8 mouse cellular contexts compared by ENCODE assay signal in genomic region chr17:24894995-24895547, GRCm38 (mm10). TPM values are rescaled to one million over a fixed set of nuclear protein-coding genes. Genes with fewer than 3 reads are reported as not detected.
DNase-seq lines count a peak whose midpoint lies in the region; ATAC-seq and TF ChIP-seq lines count a peak whose summit lies in the region.

Gene Eme2 (minus strand): TSS chr17:24895087.
Gene Mrps34 (plus strand): TSS chr17:24895116.

- H3K4me1 ChIP-seq in CH12.LX (ENCODE audit: control insufficient read depth in 1 of 2, insufficient read depth in 2 of 2) = peaks cover 17 to 68% of the 10 kb centered on the region in 2 experiments
- peaks cover 49% of the 10 kb centered on the region for H3K4me1 ChIP-seq in forebrain, embryonic 10.5 days
- peaks cover 13 to 36% of the 10 kb centered on the region in 2 experiments for H3K4me1 ChIP-seq in heart, embryonic 14.5 days (ENCODE audit: control insufficient read depth in 2 of 2, insufficient read depth in 2 of 2, low read length in 2 of 2)
- H3K4me1 ChIP-seq in liver, embryonic 14.5 days (replicated peaks; ENCODE audit: control insufficient read depth in 2 of 2, insufficient read depth in 2 of 2, low read length in 1 of 2) = peaks cover 13 to 16% of the 10 kb centered on the region in 2 experiments; a peak in 3 of 4 replicates
- H3K4me1 ChIP-seq in stomach, embryonic 16.5 days (ENCODE audit: control insufficient read depth, insufficient read depth, low read length) = peaks cover 24% of the 10 kb centered on the region

- H3K27me3 ChIP-seq in CH12.LX (replicated peaks) = no peaks in the 10 kb centered on the region
- H3K27me3 ChIP-seq in forebrain, embryonic 10.5 days (ENCODE audit: poor library complexity, severe bottlenecking) = no peaks in the 10 kb centered on the region
- no peaks in the 10 kb centered on the region for H3K27me3 ChIP-seq in heart, embryonic 14.5 days (ENCODE audit: control insufficient read depth, insufficient read depth, low read length)
- H3K27me3 ChIP-seq in liver, embryonic 14.5 days (ENCODE audit: control insufficient read depth, insufficient read depth, low read length) = no peaks in the 10 kb centered on the region
- no peaks in the 10 kb centered on the region for H3K27me3 ChIP-seq in stomach, embryonic 16.5 days (ENCODE audit: control insufficient read depth, insufficient read depth, low read length)

- peak; percentile 34; the same call in 1 of the 2 replicates for ATAC-seq in heart, embryonic 14.5 days (ENCODE audit: insufficient number of reproducible peaks, insufficient read depth, low FRiP score, low read depth)
- peak; percentile 58 for ATAC-seq in liver, embryonic 14.5 days (ENCODE audit: insufficient read depth)
- ATAC-seq in stomach, embryonic 16.5 days (ENCODE audit: insufficient read depth, low FRiP score) = peak; percentile 67

- H3K79me2 ChIP-seq in CH12.LX (replicated peaks; ENCODE audit: control insufficient read depth, extremely low read depth, insufficient read depth, poor library complexity, severe bottlenecking) = peaks cover 15% of the 10 kb centered on the region

- under 1% methylated on average over 62 of the region's 62 CpGs for WGBS in forebrain, embryonic 10.5 days
- WGBS in heart, embryonic 14.5 days = under 1% methylated on average over 62 of the region's 62 CpGs
- WGBS in liver, embryonic 14.5 days (ENCODE audit: insufficient replicate concordance) = under 1% methylated on average over 58 of the region's 62 CpGs
- WGBS in stomach, embryonic 16.5 days = under 1% methylated on average over 62 of the region's 62 CpGs

- H3K4me2 ChIP-seq in CH12.LX (ENCODE audit: insufficient read depth, low read depth, poor library complexity, severe bottlenecking) = peak within 1 kb of the TSS; percentile 91
- peak within 1 kb of the TSS; percentile 72 for H3K4me2 ChIP-seq in heart, embryonic 14.5 days (ENCODE audit: low read length)
- peak within 1 kb of the TSS; percentile 97 for H3K4me2 ChIP-seq in liver, embryonic 14.5 days (ENCODE audit: low read depth)
- H3K4me2 ChIP-seq in stomach, embryonic 16.5 days (ENCODE audit: low read depth, low read length) = peak within 1 kb of the TSS; percentile 99

- H3K9me3 ChIP-seq in CH12.LX (replicated peaks; ENCODE audit: low read length) = no peaks in the 10 kb centered on the region
- H3K9me3 ChIP-seq in forebrain, embryonic 10.5 days = no peaks in the 10 kb centered on the region
- H3K9me3 ChIP-seq in heart, embryonic 14.5 days (ENCODE audit: control insufficient read depth, low read length) = no peaks in the 10 kb centered on the region
- no peaks in the 10 kb centered on the region for H3K9me3 ChIP-seq in liver, embryonic 14.5 days (ENCODE audit: control insufficient read depth, low read length)
- no peaks in the 10 kb centered on the region for H3K9me3 ChIP-seq in stomach, embryonic 16.5 days (replicated peaks; ENCODE audit: control insufficient read depth, low read length)

- no peak for TF ChIP-seq RAD21 in CH12.LX (IDR thresholded peaks at IDR 0.05; ENCODE audit: low read depth, low read length)

- peak; percentile 92 for TF ChIP-seq POLR2A in CH12.LX (IDR thresholded peaks at IDR 0.05; ENCODE audit: low read depth, low read length)

- dilution Hi-C loops in CH12.LX (cut with MboI; ENCODE audit: extremely low pct_ligation_motif_present, extremely low pct_unique_long_range_greater_than_20kb, low sequenced_read_pairs) = no loop called here

- peak within 1 kb of the TSS; percentile 74 for H3K9ac ChIP-seq in CH12.LX (ENCODE audit: insufficient read depth, low read depth)
- H3K9ac ChIP-seq in heart, embryonic 14.5 days (ENCODE audit: low read length) = peak within 1 kb of the TSS; percentile 91
- peak within 1 kb of the TSS; percentile 87 for H3K9ac ChIP-seq in liver, embryonic 14.5 days (replicated peaks)
- peak within 1 kb of the TSS; percentile 96 for H3K9ac ChIP-seq in stomach, embryonic 16.5 days (ENCODE audit: low read length)

- peaks cover 67 to 72% of the 10 kb centered on the region in 2 experiments for H3K36me3 ChIP-seq in CH12.LX (replicated peaks in 1 of 2; ENCODE audit: control insufficient read depth in 1 of 2, insufficient read depth in 1 of 2, low read length in 1 of 2)
- peaks cover 74% of the 10 kb centered on the region for H3K36me3 ChIP-seq in forebrain, embryonic 10.5 days (replicated peaks)
- H3K36me3 ChIP-seq in heart, embryonic 14.5 days (ENCODE audit: control insufficient read depth, insufficient read depth, low read length) = peaks cover 70% of the 10 kb centered on the region
- H3K36me3 ChIP-seq in liver, embryonic 14.5 days (replicated peaks; ENCODE audit: control insufficient read depth, insufficient read depth, low read depth) = peaks cover 54% of the 10 kb centered on the region
- H3K36me3 ChIP-seq in stomach, embryonic 16.5 days (ENCODE audit: control insufficient read depth, insufficient read depth, low read length) = peaks cover 15% of the 10 kb centered on the region

- peak within 1 kb of the TSS; percentile 83 to 94 (median 92) for H3K4me3 ChIP-seq in CH12.LX (replicated peaks in 1 of 3; ENCODE audit: low read depth in 2 of 3, low read length in 2 of 3, poor library complexity in 1 of 3)
- H3K4me3 ChIP-seq in forebrain, embryonic 10.5 days = peak within 1 kb of the TSS; percentile 83
- H3K4me3 ChIP-seq in heart, embryonic 14.5 days (ENCODE audit: control insufficient read depth in 1 of 2, insufficient read depth in 1 of 2, low read depth in 1 of 2, low read length in 2 of 2) = peak within 1 kb of the TSS; percentile 69 to 81
- H3K4me3 ChIP-seq in liver, embryonic 14.5 days (ENCODE audit: insufficient read depth in 1 of 2, low read depth in 2 of 2, low read length in 2 of 2) = peak within 1 kb of the TSS; percentile 83 to 99
- H3K4me3 ChIP-seq in stomach, embryonic 16.5 days (replicated peaks; ENCODE audit: low read length) = peak within 1 kb of the TSS; percentile 79

- no peak for TF ChIP-seq CTCF in CH12.LX (conservative IDR thresholded peaks at IDR 0.05 in 1 of 2, IDR thresholded peaks at IDR 0.05 in 1 of 2; ENCODE audit: low read depth in 2 of 2, low read length in 2 of 2)
- TF ChIP-seq CTCF in liver, embryonic 14.5 days (IDR thresholded peaks at IDR 0.05; ENCODE audit: low read depth) = no peak

- in situ Hi-C loops in CH12.LX (cut with MboI; ENCODE audit: low pct_ligation_motif_present, low pct_unique_long_range_greater_than_20kb, low sequenced_read_pairs) = no loop called here

- no peak for TF ChIP-seq EP300 in CH12.LX (IDR thresholded peaks at IDR 0.05; ENCODE audit: low read length)
- no peak for TF ChIP-seq EP300 in liver, embryonic 14.5 days (IDR thresholded peaks at IDR 0.05; ENCODE audit: low read depth)

- H3K27ac ChIP-seq in CH12.LX (ENCODE audit: insufficient read depth, low read depth) = peak within 1 kb of the TSS; percentile 68
- peak within 1 kb of the TSS; percentile 91 for H3K27ac ChIP-seq in forebrain, embryonic 10.5 days
- H3K27ac ChIP-seq in heart, embryonic 14.5 days (replicated peaks in 1 of 2; ENCODE audit: control insufficient read depth in 1 of 2, insufficient read depth in 1 of 2, low read depth in 2 of 2, low read length in 2 of 2) = peak within 1 kb of the TSS; percentile 75 to 84
- H3K27ac ChIP-seq in liver, embryonic 14.5 days = peak within 1 kb of the TSS; percentile 55
- peak within 1 kb of the TSS; percentile 91 for H3K27ac ChIP-seq in stomach, embryonic 16.5 days (ENCODE audit: low read length)

- DNase-seq in CH12.LX (ENCODE audit: extremely low read depth) = peak; percentile 86
- DNase-seq in c-Kit-negative CD71-positive TER-119-positive erythroid progenitor cells, embryonic 14.5 days (ENCODE audit: low read depth, low spot score) = peak; percentile 57
- peak; percentile 90 for DNase-seq in forebrain, embryonic 10.5 days (ENCODE audit: extremely low spot score, low spot score)
- peak; percentile 90 for DNase-seq in kidney, postnatal 10 days
- peak; percentile 72 to 78 (median 75) for DNase-seq in liver, embryonic 14.5 days (ENCODE audit: low read depth in 3 of 3, low spot score in 3 of 3)
- DNase-seq in neural tube, embryonic 10.5 days (ENCODE audit: extremely low spot score, low spot score) = peak; percentile 93

TF ChIP-seq in CH12.LX, 34 proteins besides CTCF, POLR2A, EP300 and RAD21 (continues in another document):
- TF ChIP-seq MAFK (IDR thresholded peaks at IDR 0.05; ENCODE audit: insufficient replicate concordance, low read length) (no peak), POLR2AphosphoS2 (IDR thresholded peaks at IDR 0.05; ENCODE audit: low read depth, low read length) (no peak), HCFC1 (IDR thresholded peaks at IDR 0.05; ENCODE audit: low read depth, low read length) (peak; percentile 88), JUND (conservative IDR thresholded peaks at IDR 0.05; ENCODE audit: low read depth, low read length) (no peak), IRF4 (IDR thresholded peaks at IDR 0.05; ENCODE audit: low read depth, low read length) (peak; percentile 69), KAT2A (IDR thresholded peaks at IDR 0.05; ENCODE audit: insufficient replicate concordance, low read length) (peak; percentile 73; the same call in 1 of the 2 replicates), ELF1 (IDR thresholded peaks at IDR 0.05; ENCODE audit: low read depth, low read length) (peak; percentile 86), NRF1 (IDR thresholded peaks at IDR 0.05; ENCODE audit: low read depth, low read length) (peak; percentile 60), UBTF (IDR thresholded peaks at IDR 0.05; ENCODE audit: low read depth, low read length) (peak; percentile 91), SIN3A (IDR thresholded peaks at IDR 0.05; ENCODE audit: low read length) (peak; percentile 89)

RNA-seq across cellular contexts. Expression of gene Eme2, which starts in this region (rescaled TPM):
- 19.7 and 33.1 TPM in 2 replicates for total RNA-seq in CH12.LX (2012; rRNA removed)
- total RNA-seq in CH12.LX (2014; rRNA removed) = 12.7 and 13.5 TPM in 2 replicates
- 16.9 and 19.1 TPM in 2 replicates for polyA plus RNA-seq in CH12.LX (2012; ENCODE audit: insufficient read length, low read depth)
- polyA plus RNA-seq in forebrain, embryonic 10.5 days (2016; fragmentation: Nextera tagmentation; extraction: Ambion mirVana) = 30.3 and 30.4 TPM in 2 replicates
- 14.7 and 16.0 TPM in 2 replicates for polyA plus RNA-seq in heart, embryonic 14.5 days (2014; fragmentation: Nextera tagmentation; extraction: Ambion mirVana)
- 7.6 and 9.4 TPM in 2 replicates for polyA plus RNA-seq in liver, embryonic 14.5 days (2012; rRNA removed)
- 7.4 and 8.5 TPM in 2 replicates for polyA plus RNA-seq in liver, embryonic 14.5 days (2014; fragmentation: Nextera tagmentation; extraction: Ambion mirVana)
- 32.3 and 33.5 TPM in 2 replicates for polyA plus RNA-seq in stomach, embryonic 16.5 days (2015; fragmentation: Nextera tagmentation; extraction: Ambion mirVana)

RNA-seq across cellular contexts. Expression of gene Mrps34, which starts in this region (rescaled TPM):
- 57.2 and 61.7 TPM in 2 replicates for total RNA-seq in CH12.LX (2012; rRNA removed)
- total RNA-seq in CH12.LX (2014; rRNA removed) = 50.9 and 56.5 TPM in 2 replicates
- polyA plus RNA-seq in CH12.LX (2012; ENCODE audit: insufficient read length, low read depth) = 73.5 and 80.5 TPM in 2 replicates
- 100 and 103 TPM in 2 replicates for polyA plus RNA-seq in forebrain, embryonic 10.5 days (2016; fragmentation: Nextera tagmentation; extraction: Ambion mirVana)
- polyA plus RNA-seq in heart, embryonic 14.5 days (2014; fragmentation: Nextera tagmentation; extraction: Ambion mirVana) = 82.1 and 82.8 TPM in 2 replicates
- polyA plus RNA-seq in liver, embryonic 14.5 days (2012; rRNA removed) = 48.0 and 49.2 TPM in 2 replicates
- polyA plus RNA-seq in liver, embryonic 14.5 days (2014; fragmentation: Nextera tagmentation; extraction: Ambion mirVana) = 43.5 and 49.9 TPM in 2 replicates
- 91.2 and 96.2 TPM in 2 replicates for polyA plus RNA-seq in stomach, embryonic 16.5 days (2015; fragmentation: Nextera tagmentation; extraction: Ambion mirVana)

Comparison
In these comparisons a context has a peak if more than half of its experiments do, and no peak if none do; other contexts are left out.
1. Peak in every context shown above with its lines: DNase-seq, ATAC-seq, H3K4me3 ChIP-seq and H3K27ac ChIP-seq.